Mouse (Mus musculus): ENCODE data around the gene Ak4.
"Not testable (repeated sequence)": the region's sequence is repeated elsewhere in the genome, so short reads cannot be mapped to it uniquely, and the experiment has no call there.

Ak4 gene

GRCm38 (mm10) chr4:101423571-101423970 is 4.5 kb downstream of the Ak4 start:
- DNase-seq (ENCODE audit: low spot score in 2 of 2) = no peak

- no peak for DNase-seq (ENCODE audit: low spot score in 2 of 2)
Observed at GRCm38 (mm10) chr4:101424495-101424894, 5.4 kb downstream of the Ak4 start.

GRCm38 (mm10) chr4:101425119-101425518 is 6.0 kb downstream of the Ak4 start:
- no peak for DNase-seq (ENCODE audit: low spot score in 2 of 2)

- no peak for DNase-seq (ENCODE audit: low spot score in 2 of 2)
Observed at GRCm38 (mm10) chr4:101425666-101426065, 6.6 kb downstream of the Ak4 start.

GRCm38 (mm10) chr4:101426566-101426965 is 7.5 kb downstream of the Ak4 start:
- no peak for DNase-seq (ENCODE audit: low spot score in 2 of 2)

GRCm38 (mm10) chr4:101427886-101428680 is 9.0 kb downstream of the Ak4 start:
- no peak for DNase-seq (ENCODE audit: low spot score in 2 of 2)

- DNase-seq (ENCODE audit: low spot score in 2 of 2) = no peak
Observed at GRCm38 (mm10) chr4:101429073-101429472, 10.0 kb downstream of the Ak4 start.

GRCm38 (mm10) chr4:101430000-101430399 is 10.9 kb downstream of the Ak4 start:
- no peak for DNase-seq (ENCODE audit: low spot score in 2 of 2)

GRCm38 (mm10) chr4:101436761-101437512 is 17.9 kb downstream of the Ak4 start:
- DNase-seq (ENCODE audit: low spot score in 2 of 2) = no peak

GRCm38 (mm10) chr4:101438271-101438670 is 19.2 kb downstream of the Ak4 start:
- DNase-seq (ENCODE audit: low spot score in 2 of 2) = no peak

- peak in 1 of 2 experiments; percentile 22 for DNase-seq (ENCODE audit: low spot score in 2 of 2)
Observed at GRCm38 (mm10) chr4:101439738-101440389, 20.8 kb downstream of the Ak4 start.

- no peak for DNase-seq (ENCODE audit: low spot score in 2 of 2)
Observed at GRCm38 (mm10) chr4:101442791-101443190, 23.7 kb downstream of the Ak4 start.

- no peak for DNase-seq (ENCODE audit: low spot score in 2 of 2)
Observed at GRCm38 (mm10) chr4:101443419-101443991, 24.4 kb downstream of the Ak4 start.

GRCm38 (mm10) chr4:101445660-101446059 is 26.6 kb downstream of the Ak4 start:
- no peak for DNase-seq (ENCODE audit: low spot score in 2 of 2)

GRCm38 (mm10) chr4:101446606-101447005 is 27.5 kb downstream of the Ak4 start:
- not testable (repeated sequence) for DNase-seq (ENCODE audit: low spot score in 2 of 2)

- DNase-seq (ENCODE audit: low spot score in 2 of 2) = no peak
Observed at GRCm38 (mm10) chr4:101448701-101449100, 29.6 kb downstream of the Ak4 start.

GRCm38 (mm10) chr4:101449344-101449743 is 30.3 kb downstream of the Ak4 start:
- DNase-seq (ENCODE audit: low spot score in 2 of 2) = no peak

- no peak for DNase-seq (ENCODE audit: low spot score in 2 of 2)
Observed at GRCm38 (mm10) chr4:101450150-101450780, 31.2 kb downstream of the Ak4 start.

- no peak for DNase-seq (ENCODE audit: low spot score in 2 of 2)
Observed at GRCm38 (mm10) chr4:101451089-101451488, 32.0 kb downstream of the Ak4 start.

GRCm38 (mm10) chr4:101452829-101453228 is 33.8 kb downstream of the Ak4 start:
- DNase-seq (ENCODE audit: low spot score in 2 of 2) = no peak

- DNase-seq (ENCODE audit: low spot score in 2 of 2) = no peak
Observed at GRCm38 (mm10) chr4:101457176-101457575, 38.1 kb downstream of the Ak4 start.

GRCm38 (mm10) chr4:101458341-101458740 is 39.3 kb downstream of the Ak4 start:
- DNase-seq (ENCODE audit: low spot score in 2 of 2) = no peak

Data from spleen, postnatal 4 days (tissue).